Mouse (Mus musculus): ENCODE measurements around the gene Hmcn1. TPM values are rescaled to one million over a fixed set of nuclear protein-coding genes. Genes with fewer than 3 reads are reported as not detected.

Gene Hmcn1
- polyA plus RNA-seq, 1 experiment from 2014 or later: 1.4 TPM

- Histone ChIP-seq H3K9ac (replicated peaks) (no peak overlapping the region), H3K27ac (no peak overlapping the region), H3K36me3 (no peaks in the 10 kb centered on the region), H3K4me3 (replicated peaks) (no peak overlapping the region), H3K27me3 (no peaks in the 10 kb centered on the region), H3K4me2 (replicated peaks) (no peak overlapping the region), H3K4me1 (replicated peaks) (no peaks in the 10 kb centered on the region), H3K9me3 (no peaks in the 10 kb centered on the region)
- whole genome bisulfite sequencing: 77% methylated on average over 5 of the region's 5 CpGs
- ATAC-seq: no peak
Measured at GRCm38 (mm10) chr1:150866615-150867014, 126.6 kb downstream of the Hmcn1 start.

DNA sequence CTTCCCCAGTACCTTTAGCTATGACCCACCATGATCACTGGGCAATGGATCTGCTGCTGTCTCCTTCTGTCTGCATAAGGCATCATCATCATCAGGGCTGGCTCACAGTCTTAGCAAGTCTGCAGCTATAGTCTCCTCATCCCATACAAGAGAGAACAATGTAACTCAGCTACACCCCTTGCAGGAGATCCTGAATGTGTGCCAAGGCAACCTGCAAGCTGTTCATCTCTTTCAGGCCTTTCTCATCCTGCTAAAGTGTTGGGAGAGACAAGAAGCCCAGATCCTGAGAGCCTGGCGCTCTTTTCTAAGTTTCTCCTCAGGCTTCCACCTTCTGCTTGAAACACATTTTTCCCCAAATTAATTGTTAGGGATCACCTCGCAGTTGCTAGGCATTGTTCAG, 135.5 kb downstream of the Hmcn1 start:
- no peaks in the 10 kb centered on the region for H3K4me1 ChIP-seq (replicated peaks)
- H3K9ac ChIP-seq (replicated peaks): no peak overlapping the region
- H3K27me3 ChIP-seq: no peaks in the 10 kb centered on the region
- no peak overlapping the region for H3K4me2 ChIP-seq (replicated peaks)
- no peaks in the 10 kb centered on the region for H3K36me3 ChIP-seq
- H3K9me3 ChIP-seq: no peaks in the 10 kb centered on the region
- H3K4me3 ChIP-seq (replicated peaks): no peak overlapping the region
- 56% methylated on average over 2 of the region's 2 CpGs for WGBS
- H3K27ac ChIP-seq: no peak overlapping the region
- ATAC-seq: no peak

GRCm38 (mm10) chr1:150833448-150833847, 159.8 kb downstream of the Hmcn1 start:
- 83% methylated on average over 6 of the region's 6 CpGs for WGBS
- ATAC-seq: no peak
- no peak overlapping the region for H3K4me3 ChIP-seq (replicated peaks)

GRCm38 (mm10) chr1:150829851-150830250, 163.4 kb downstream of the Hmcn1 start:
- Histone ChIP-seq H3K4me3 (replicated peaks) (no peak overlapping the region), H3K4me2 (replicated peaks) (no peak overlapping the region), H3K27me3 (no peaks in the 10 kb centered on the region), H3K27ac (no peak overlapping the region), H3K9me3 (no peaks in the 10 kb centered on the region), H3K36me3 (no peaks in the 10 kb centered on the region), H3K9ac (replicated peaks) (no peak overlapping the region), H3K4me1 (replicated peaks) (no peaks in the 10 kb centered on the region)
- 85% methylated on average over 7 of the region's 7 CpGs for WGBS
- no peak for ATAC-seq

More at GRCm38 (mm10) chr1:150833448-150833847, 159.8 kb downstream of the Hmcn1 start:
- Histone ChIP-seq H3K9ac (replicated peaks) (no peak overlapping the region), H3K27me3 (no peaks in the 10 kb centered on the region), H3K4me1 (replicated peaks) (no peaks in the 10 kb centered on the region), H3K4me2 (replicated peaks) (no peak overlapping the region), H3K9me3 (no peaks in the 10 kb centered on the region; the same call in 1 of the 2 replicates), H3K27ac (no peak overlapping the region), H3K36me3 (no peaks in the 10 kb centered on the region)

- no peak overlapping the region for H3K27ac ChIP-seq
- no peaks in the 10 kb centered on the region for H3K36me3 ChIP-seq
- 90% methylated on average over 5 of the region's 5 CpGs for WGBS
- H3K4me3 ChIP-seq (replicated peaks): no peak overlapping the region
- no peaks in the 10 kb centered on the region for H3K27me3 ChIP-seq
- H3K4me2 ChIP-seq (replicated peaks): no peak overlapping the region
- H3K9me3 ChIP-seq: no peaks in the 10 kb centered on the region
- no peaks in the 10 kb centered on the region for H3K4me1 ChIP-seq (replicated peaks)
- H3K9ac ChIP-seq (replicated peaks): no peak overlapping the region
- ATAC-seq: no peak
Measured at GRCm38 (mm10) chr1:150827169-150827568, 166.1 kb downstream of the Hmcn1 start.

DNA sequence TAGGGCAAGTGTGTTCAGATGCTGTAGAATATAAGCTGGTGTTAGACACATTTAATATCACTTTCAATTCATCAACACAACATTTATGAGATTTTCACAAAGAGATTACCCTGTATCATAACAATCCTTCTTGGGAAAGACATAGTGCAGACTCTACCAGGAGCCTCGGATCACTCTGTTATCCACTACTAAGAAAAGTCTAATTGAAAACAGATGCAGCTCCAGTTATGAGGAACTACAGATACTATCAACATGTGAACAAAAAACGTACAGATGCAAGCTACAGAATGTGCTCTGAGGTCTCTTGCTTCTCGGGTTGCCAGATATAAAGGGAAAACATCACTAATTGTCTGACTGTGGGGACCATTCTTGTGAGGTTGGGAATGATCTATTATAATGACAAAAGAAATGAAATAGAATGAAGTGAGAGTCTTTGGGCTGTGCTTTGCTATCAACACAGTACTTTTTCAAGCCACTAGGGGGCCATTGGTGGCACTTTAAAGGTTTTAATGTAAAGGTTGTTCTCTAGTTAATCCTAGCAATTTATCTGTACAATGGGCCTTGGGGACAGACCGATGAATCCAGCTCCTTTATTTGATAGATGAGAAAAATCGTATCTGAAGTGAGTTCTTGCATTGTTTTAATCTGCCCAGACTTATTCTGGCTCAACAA, 168.8 kb downstream of the Hmcn1 start:
- no peak overlapping the region for H3K4me3 ChIP-seq (replicated peaks)
- no peaks in the 10 kb centered on the region for H3K27me3 ChIP-seq
- H3K36me3 ChIP-seq: no peaks in the 10 kb centered on the region
- 75% methylated on average over 5 of the region's 5 CpGs for WGBS
- no peak overlapping the region for H3K27ac ChIP-seq
- H3K4me2 ChIP-seq (replicated peaks): no peak overlapping the region
- ATAC-seq: no peak
- no peaks in the 10 kb centered on the region for H3K9me3 ChIP-seq
- no peaks in the 10 kb centered on the region for H3K4me1 ChIP-seq (replicated peaks)
- no peak overlapping the region for H3K9ac ChIP-seq (replicated peaks)

- H3K4me3 ChIP-seq (replicated peaks): no peak overlapping the region
- no peaks in the 10 kb centered on the region for H3K36me3 ChIP-seq
- H3K27me3 ChIP-seq: no peaks in the 10 kb centered on the region
- H3K4me1 ChIP-seq (replicated peaks): no peaks in the 10 kb centered on the region
- 92% methylated on average over 11 of the region's 11 CpGs for WGBS
- H3K9me3 ChIP-seq: no peaks in the 10 kb centered on the region
- ATAC-seq: no peak
- H3K9ac ChIP-seq (replicated peaks): no peak overlapping the region
- no peak overlapping the region for H3K4me2 ChIP-seq (replicated peaks)
- no peak overlapping the region for H3K27ac ChIP-seq
Measured at GRCm38 (mm10) chr1:150816035-150816807, 177.0 kb downstream of the Hmcn1 start.

- ATAC-seq: no peak
- Histone ChIP-seq H3K9ac (replicated peaks) (no peak overlapping the region), H3K9me3 (no peaks in the 10 kb centered on the region), H3K4me3 (replicated peaks) (no peak overlapping the region), H3K36me3 (no peaks in the 10 kb centered on the region), H3K27ac (no peak overlapping the region), H3K27me3 (no peaks in the 10 kb centered on the region), H3K4me1 (replicated peaks) (no peaks in the 10 kb centered on the region), H3K4me2 (replicated peaks) (no peak overlapping the region)
- WGBS: 87% methylated on average over 4 of the region's 4 CpGs
Measured at GRCm38 (mm10) chr1:150814917-150815316, 178.3 kb downstream of the Hmcn1 start.

GRCm38 (mm10) chr1:150813381-150813780, 179.9 kb downstream of the Hmcn1 start:
- H3K4me3 ChIP-seq (replicated peaks): no peak overlapping the region
- H3K9me3 ChIP-seq: no peaks in the 10 kb centered on the region
- no peaks in the 10 kb centered on the region for H3K4me1 ChIP-seq (replicated peaks)
- no peak overlapping the region for H3K9ac ChIP-seq (replicated peaks)
- no peaks in the 10 kb centered on the region for H3K27me3 ChIP-seq
- H3K27ac ChIP-seq: no peak overlapping the region
- no peak overlapping the region for H3K4me2 ChIP-seq (replicated peaks)
- no peak for ATAC-seq
- H3K36me3 ChIP-seq: no peaks in the 10 kb centered on the region

GRCm38 (mm10) chr1:150806864-150807263, 186.4 kb downstream of the Hmcn1 start:
- Histone ChIP-seq H3K9me3 (no peaks in the 10 kb centered on the region), H3K4me1 (replicated peaks) (0 out of 2 replicates have a peak, but pooled peaks cover 5% of the 10 kb centered on the region), H3K27ac (no peak overlapping the region; the same call in 1 of the 2 replicates), H3K27me3 (no peaks in the 10 kb centered on the region), H3K36me3 (no peaks in the 10 kb centered on the region), H3K4me3 (replicated peaks) (no peak overlapping the region), H3K9ac (replicated peaks) (no peak overlapping the region), H3K4me2 (replicated peaks) (no peak overlapping the region)
- ATAC-seq: peak; percentile 44; the same call in 1 of the 2 replicates
- 28% methylated on average over 3 of the region's 3 CpGs for WGBS

- ATAC-seq: no peak
- WGBS: 83% methylated on average over 2 of the region's 2 CpGs
- H3K27me3 ChIP-seq: no peaks in the 10 kb centered on the region
Measured at GRCm38 (mm10) chr1:150805466-150805865, 187.8 kb downstream of the Hmcn1 start.

DNA sequence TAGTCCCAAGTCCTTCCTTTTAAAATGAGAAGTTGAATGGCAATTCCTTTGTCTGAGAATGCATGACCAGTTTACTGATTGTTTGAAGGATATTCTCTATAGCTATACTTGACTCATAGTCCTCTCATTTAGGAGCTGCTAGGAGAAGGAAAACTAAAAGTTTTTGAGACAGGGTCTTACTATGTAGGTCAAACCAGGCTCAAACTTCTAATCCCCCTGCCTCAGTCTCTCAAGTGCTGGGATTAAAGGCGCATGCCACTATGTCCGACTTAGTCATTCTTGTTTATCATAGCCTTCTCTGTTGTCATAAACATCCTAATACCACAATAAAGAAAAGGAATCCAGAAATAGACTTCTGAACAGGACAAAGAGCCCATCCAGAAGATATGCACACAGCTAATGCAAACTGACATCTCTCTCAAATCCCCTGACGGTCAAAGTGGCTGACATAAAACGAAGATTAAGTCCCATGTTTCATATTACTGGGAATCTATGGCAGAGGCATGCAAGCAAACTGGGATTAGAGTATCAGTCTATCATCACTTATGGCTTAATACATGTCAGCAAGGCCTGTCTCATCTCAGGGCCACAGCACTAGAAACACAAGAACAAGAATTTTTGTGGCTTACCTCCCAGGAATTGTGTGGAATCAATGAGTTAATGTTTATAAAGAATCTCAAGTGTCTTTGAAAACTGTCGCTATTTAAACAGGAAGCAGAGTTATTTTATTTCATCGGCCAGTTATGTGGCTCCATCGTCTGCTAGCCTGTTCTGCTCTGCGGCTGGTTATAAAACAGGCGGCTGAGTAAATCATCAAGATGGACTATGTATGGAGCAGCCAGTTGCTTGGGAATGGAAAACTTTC, 188.8 kb downstream of the Hmcn1 start:
- H3K4me2 ChIP-seq (replicated peaks): no peak overlapping the region
- H3K4me1 ChIP-seq (replicated peaks): 0 out of 2 replicates have a peak, but pooled peaks cover 5% of the 10 kb centered on the region
- ATAC-seq: no peak
- no peaks in the 10 kb centered on the region for H3K36me3 ChIP-seq
- no peaks in the 10 kb centered on the region for H3K27me3 ChIP-seq
- no peaks in the 10 kb centered on the region for H3K9me3 ChIP-seq
- H3K27ac ChIP-seq: no peak overlapping the region
- 69% methylated on average over 9 of the region's 9 CpGs for whole genome bisulfite sequencing
- no peak overlapping the region for H3K4me3 ChIP-seq (replicated peaks)
- H3K9ac ChIP-seq (replicated peaks): no peak overlapping the region

More at GRCm38 (mm10) chr1:150805466-150805865, 187.8 kb downstream of the Hmcn1 start:
- no peak overlapping the region for H3K9ac ChIP-seq (replicated peaks)
- H3K27ac ChIP-seq: no peak overlapping the region
- no peak overlapping the region for H3K4me3 ChIP-seq (replicated peaks)
- no peak overlapping the region for H3K4me2 ChIP-seq (replicated peaks)
- no peaks in the 10 kb centered on the region for H3K36me3 ChIP-seq
- H3K4me1 ChIP-seq (replicated peaks): 0 out of 2 replicates have a peak, but pooled peaks cover 5% of the 10 kb centered on the region
- no peaks in the 10 kb centered on the region for H3K9me3 ChIP-seq

Data from midbrain, embryonic 13.5 days (tissue).